Mouse (Mus musculus) heart, adult 2 months (tissue): ENCODE results near the gene Zfp612.

Source experiments
- CTCF ChIP-seq: fragments of 200-600 bp; IDR thresholded peaks from 2 replicates; pipeline ENCODE4 v1.8.1; 2022; ENCODE audit warnings: antibody characterized with exemption, mild to moderate bottlenecking, moderate library complexity
- EP300 ChIP-seq: fragments of 200-500 bp; IDR thresholded peaks from 2 replicates; pipeline ENCODE4 v1.6.1; 2011; ENCODE audit warnings: low read depth, low read length, control low read depth; ENCODE audit not compliant: insufficient read depth

GRCm38 (mm10) chr8:110039216-110039615, 40.3 kb upstream of the Zfp612 start:
- TF ChIP-seq EP300 (no peak), CTCF (no peak)
